Mouse (Mus musculus) heart, postnatal 10 days (tissue): ENCODE results near the gene Thbs4. TPM values are rescaled to one million over a fixed set of nuclear protein-coding genes. Genes with fewer than 3 reads are reported as not detected.

Experiments used
- DNase-seq, 2 experiments: peaks; one replicate each; pipeline ENCODE4 v3.0.0; 2021
- intact Hi-C: fragments of 180-260 bp; cut with DNase I; formaldehyde crosslinking; loops from one replicate; pipeline ENCODE4 v1.15.1; 2025
- total RNA-seq, 2 experiments: library from RNA; stranded (reverse); gene quantifications; 2 replicates each; pipeline ENCODE4 v1.2.3; 2021

Thbs4 gene
- total RNA-seq, 2 experiments from 2014 or later, result 8.9 to 12.4 TPM

- DNase-seq, result no peak
- intact Hi-C loops, result no loop called here
These were observed 29.0 kb downstream of the Thbs4 start for GRCm38 (mm10) chr13:92765454-92766242.

- no peak for DNase-seq
- intact Hi-C loops, result no loop called here
These were observed 32.3 kb downstream of the Thbs4 start for GRCm38 (mm10) chr13:92762322-92762721.

GRCm38 (mm10) chr13:92760519-92760918 lies 34.1 kb downstream of the Thbs4 start:
- DNase-seq, result no peak
- intact Hi-C loops, result no loop called here

- intact Hi-C loops, result no loop called here
These were observed 35.5 kb downstream of the Thbs4 start for GRCm38 (mm10) chr13:92759096-92759495.

GRCm38 (mm10) chr13:92757972-92758585 lies 36.5 kb downstream of the Thbs4 start:
- intact Hi-C loops, result no loop called here
- DNase-seq, result no peak

More at GRCm38 (mm10) chr13:92759096-92759495, 35.5 kb downstream of the Thbs4 start:
- peak in 1 of 2 experiments; percentile 31 for DNase-seq

- intact Hi-C loops, result no loop called here
These were observed 39.6 kb downstream of the Thbs4 start for GRCm38 (mm10) chr13:92755036-92755435.

GRCm38 (mm10) chr13:92753676-92754075 lies 40.9 kb downstream of the Thbs4 start:
- intact Hi-C loops, result loop anchor here (5.0 kb wide), 4 partner anchors 89 to 394 kb away; partner anchors contain the start of gene Mtx3
- no peak for DNase-seq

More at GRCm38 (mm10) chr13:92755036-92755435, 39.6 kb downstream of the Thbs4 start:
- peak in 1 of 2 experiments; percentile 28 for DNase-seq

- DNase-seq, result peak; percentile 93 to 94
- intact Hi-C loops, result loop anchor here (1.0 to 5.0 kb wide), 8 partner anchors 90 to 967 kb away; partner anchors contain the start of gene Mtx3
These were observed 42.7 kb downstream of the Thbs4 start for GRCm38 (mm10) chr13:92751726-92752565.

- DNase-seq, result peak; percentile 83 to 87
- intact Hi-C loops, result loop anchor here (1.0 to 5.0 kb wide), 8 partner anchors 91 to 968 kb away; partner anchors contain the start of gene Mtx3
These were observed 43.6 kb downstream of the Thbs4 start for GRCm38 (mm10) chr13:92750976-92751518.

GRCm38 (mm10) chr13:92743337-92743736 lies 51.3 kb downstream of the Thbs4 start:
- intact Hi-C loops, result loop anchor here (5.0 kb wide), 1 partner anchor 386 kb away; the partner anchor contains the start of gene Msh3

GRCm38 (mm10) chr13:92742886-92743285 lies 51.7 kb downstream of the Thbs4 start:
- intact Hi-C loops, result loop anchor here (5.0 kb wide), 1 partner anchor 386 kb away; the partner anchor contains the start of gene Msh3
- no peak for DNase-seq

More at GRCm38 (mm10) chr13:92743337-92743736, 51.3 kb downstream of the Thbs4 start:
- no peak for DNase-seq

- peak; percentile 50 to 65 for DNase-seq
- intact Hi-C loops, result loop anchor here (1.0 to 5.0 kb wide), 2 partner anchors 160 to 383 kb away; partner anchors contain the start of gene Msh3
These were observed 53.8 kb downstream of the Thbs4 start for GRCm38 (mm10) chr13:92740671-92741270.

- DNase-seq, result no peak
- intact Hi-C loops, result loop anchor here (1.0 to 10.0 kb wide), 3 partner anchors 160 to 835 kb away; partner anchors contain the start of gene Msh3
These were observed 54.8 kb downstream of the Thbs4 start for GRCm38 (mm10) chr13:92739858-92740257.

- no peak for DNase-seq
- intact Hi-C loops, result loop anchor here (10.0 kb wide), 1 partner anchor 834 kb away; no protein-coding TSS in a partner anchor
These were observed 55.8 kb downstream of the Thbs4 start for GRCm38 (mm10) chr13:92738821-92739220.

GRCm38 (mm10) chr13:92736516-92737300 lies 57.9 kb downstream of the Thbs4 start:
- intact Hi-C loops, result loop anchor here (10.0 kb wide), 1 partner anchor 832 kb away; no protein-coding TSS in a partner anchor
- no peak for DNase-seq

GRCm38 (mm10) chr13:92735693-92736092 lies 58.9 kb downstream of the Thbs4 start:
- no peak for DNase-seq
- intact Hi-C loops, result loop anchor here (10.0 kb wide), 1 partner anchor 831 kb away; no protein-coding TSS in a partner anchor

GRCm38 (mm10) chr13:92733741-92734140 lies 60.9 kb downstream of the Thbs4 start:
- no peak for DNase-seq

GRCm38 (mm10) chr13:92733252-92733651 lies 61.4 kb downstream of the Thbs4 start:
- peak; percentile 42 to 45 for DNase-seq
- intact Hi-C loops, result loop anchor here (10.0 kb wide), 1 partner anchor 828 kb away; no protein-coding TSS in a partner anchor

More at GRCm38 (mm10) chr13:92733741-92734140, 60.9 kb downstream of the Thbs4 start:
- intact Hi-C loops, result loop anchor here (10.0 kb wide), 1 partner anchor 829 kb away; no protein-coding TSS in a partner anchor
